Mouse (Mus musculus) heart, embryonic 14.5 days (tissue): ENCODE results near the gene Sncg. TPM values are rescaled to one million over a fixed set of nuclear protein-coding genes. Genes with fewer than 3 reads are reported as not detected.

Experiments
- ATAC-seq: fragments of 200-750 bp; cut with Nextera tagmentation; 2 replicates; pipeline ENCODE4 v1.8.0; 2017; ENCODE audit warnings: low read depth, moderate TSS enrichment; ENCODE audit not compliant: insufficient number of reproducible peaks, insufficient read depth, low FRiP score
- H3K27ac ChIP-seq, 2 experiments: fragments of 200-500 bp in 1 of 2; fragments of 300-500 bp in 1 of 2; sonication (generic) in 1 of 2; replicated peaks in 1 of 2; 2 replicates each; pipeline ENCODE4 v1.5.1; 2012 to 2014; ENCODE audit warnings: low read depth in 2 of 2, low read length in 2 of 2, control low read depth in 1 of 2, mild to moderate bottlenecking in 1 of 2, mixed read lengths in 1 of 2; ENCODE audit not compliant: control insufficient read depth in 1 of 2, insufficient read depth in 1 of 2
- H3K27me3 ChIP-seq: fragments of 300-500 bp; sonication (generic); 2 replicates; pipeline ENCODE4 v1.6.1; 2014; ENCODE audit warnings: mild to moderate bottlenecking, low read length, control low read depth; ENCODE audit not compliant: control insufficient read depth, insufficient read depth
- H3K36me3 ChIP-seq: fragments of 300-500 bp; sonication (generic); 2 replicates; pipeline ENCODE4 v1.6.1; 2014; ENCODE audit warnings: mild to moderate bottlenecking, control low read depth, low read length, mixed read lengths; ENCODE audit not compliant: control insufficient read depth, insufficient read depth
- H3K4me1 ChIP-seq, 2 experiments: fragments of 200-500 bp in 1 of 2; fragments of 300-500 bp in 1 of 2; sonication (generic) in 1 of 2; 2 replicates each; pipeline ENCODE4 v1.6.1; 2012 to 2014; ENCODE audit warnings: low read length in 2 of 2, control low read depth in 1 of 2, mixed read lengths in 1 of 2; ENCODE audit not compliant: control insufficient read depth in 2 of 2, insufficient read depth in 2 of 2
- H3K4me2 ChIP-seq: fragments of 300-500 bp; sonication (generic); 2 replicates; pipeline ENCODE4 v1.6.1; 2014; ENCODE audit warnings: mild to moderate bottlenecking, low read length
- H3K4me3 ChIP-seq, 2 experiments: fragments of 200-500 bp in 1 of 2; fragments of 300-500 bp in 1 of 2; sonication (generic) in 1 of 2; 2 replicates each; pipeline ENCODE4 v1.5.1; 2012 to 2014; ENCODE audit warnings: low read length in 2 of 2, mild to moderate bottlenecking in 2 of 2, control low read depth in 1 of 2, low read depth in 1 of 2, moderate library complexity in 1 of 2; ENCODE audit not compliant: control insufficient read depth in 1 of 2, insufficient read depth in 1 of 2
- H3K9ac ChIP-seq: fragments of 300-500 bp; sonication (generic); 2 replicates; pipeline ENCODE4 v1.6.1; 2014; ENCODE audit warnings: mild to moderate bottlenecking, low read length
- H3K9me3 ChIP-seq: fragments of 300-500 bp; sonication (generic); 2 replicates; pipeline ENCODE4 v1.6.1; 2016; ENCODE audit warnings: low read length, control low read depth; ENCODE audit not compliant: control insufficient read depth
- WGBS: fragments of 180-500 bp; shearing (Covaris S2); extraction: QIAGEN DNeasy Blood & Tissue Kit; methylation state at CpG from one replicate; pipeline ENCODE4 v1.1.7; 2014; 5-methylcytosine and 5-hydroxymethylcytosine counted together
- polyA plus RNA-seq: library from polyadenylated mRNA; unstranded; fragments of >200 nt; fragmentation: Nextera tagmentation; extraction: Ambion mirVana; gene quantifications from 2 replicates; pipeline ENCODE4 v1.2.1, GENCODE M21; 2014

Sncg gene
- polyA plus RNA-seq, 1 experiment from 2014 or later = 4.3 TPM

DNA sequence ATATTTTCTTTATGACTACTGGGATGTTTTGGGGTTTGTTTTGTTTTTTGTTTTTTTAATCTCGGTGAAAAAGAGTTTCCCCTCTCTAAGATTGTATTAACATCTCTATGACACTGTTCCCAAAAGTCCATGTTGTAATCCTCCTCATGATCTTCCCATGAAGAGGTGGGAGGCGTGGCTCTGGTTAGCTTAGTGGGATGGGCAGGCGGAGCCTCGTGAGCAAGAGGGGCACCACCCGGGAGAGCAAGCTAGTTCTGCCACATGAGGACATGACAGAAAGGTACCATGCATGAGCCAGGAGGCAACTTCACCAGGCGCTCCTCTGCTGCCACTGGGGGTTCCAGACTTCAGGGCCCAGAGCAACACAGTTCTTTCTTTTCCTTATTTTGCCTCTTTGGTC, 22.1 kb downstream of the Sncg start:
- Histone ChIP-seq H3K4me3 (no peak overlapping the region), H3K4me2 (no peak overlapping the region), H3K27ac (no peak overlapping the region), H3K36me3 (no peaks in the 10 kb centered on the region), H3K9ac (no peak overlapping the region), H3K9me3 (no peaks in the 10 kb centered on the region), H3K4me1 (0 out of 4 replicates have a peak, but pooled peaks cover 0 to 3% of the 10 kb centered on the region in 2 experiments), H3K27me3 (no peaks in the 10 kb centered on the region)
- 65% methylated on average over 6 of the region's 6 CpGs for WGBS
- no peak for ATAC-seq

DNA sequence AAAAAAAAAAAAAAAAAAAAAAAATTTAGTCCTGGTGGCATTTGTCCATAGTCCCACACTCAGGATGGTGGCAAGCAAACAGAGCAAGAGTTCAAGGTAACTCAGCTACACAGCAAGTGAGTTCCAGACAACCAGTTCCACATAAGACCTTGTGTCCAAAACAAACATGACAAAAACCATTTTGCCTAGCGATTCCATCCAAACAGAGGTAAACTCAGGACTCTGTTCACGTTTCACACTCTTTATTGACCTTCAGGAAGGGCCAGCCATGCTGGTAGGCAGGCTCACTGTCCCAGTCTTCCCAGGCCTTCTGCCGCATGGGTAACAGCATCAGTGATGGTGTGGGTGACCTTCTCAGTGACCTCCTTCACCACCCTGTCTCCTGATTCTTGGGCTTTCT, 22.9 kb downstream of the Sncg start:
- no peak overlapping the region for H3K9ac ChIP-seq
- H3K36me3 ChIP-seq = no peaks in the 10 kb centered on the region
- H3K27ac ChIP-seq = no peak overlapping the region
- no peak for ATAC-seq
- H3K27me3 ChIP-seq = no peaks in the 10 kb centered on the region
- 76% methylated on average over 3 of the region's 3 CpGs for WGBS
- 0 out of 4 replicates have a peak, but pooled peaks cover 0 to 3% of the 10 kb centered on the region in 2 experiments for H3K4me1 ChIP-seq
- H3K4me2 ChIP-seq = no peak overlapping the region
- H3K4me3 ChIP-seq = no peak overlapping the region
- H3K9me3 ChIP-seq = no peaks in the 10 kb centered on the region

DNA sequence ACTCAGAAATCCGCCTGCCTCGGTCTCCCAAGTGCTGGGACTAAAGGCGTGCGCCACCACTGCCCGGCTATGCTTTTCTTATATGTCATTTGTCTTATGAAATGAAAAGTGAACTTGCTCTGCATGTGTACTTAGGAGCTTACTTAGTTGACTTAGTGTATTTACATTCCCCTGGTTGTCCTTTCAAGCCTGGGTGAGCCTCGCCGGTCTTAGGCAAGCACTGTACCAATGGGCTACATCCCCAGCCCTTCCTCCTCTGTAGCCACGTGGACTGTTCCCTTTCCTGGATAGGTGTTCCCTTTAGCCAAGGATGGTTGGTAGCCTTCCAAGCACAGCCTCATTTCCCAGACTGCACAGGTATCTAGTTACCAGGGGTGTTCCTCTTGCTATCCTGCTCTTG, 25.6 kb downstream of the Sncg start:
- Histone ChIP-seq H3K9me3 (no peaks in the 10 kb centered on the region), H3K27ac (no peak overlapping the region), H3K4me2 (no peak overlapping the region), H3K4me1 (no peaks in the 10 kb centered on the region), H3K27me3 (no peaks in the 10 kb centered on the region), H3K9ac (no peak overlapping the region), H3K4me3 (no peak overlapping the region), H3K36me3 (peaks cover 9% of the 10 kb centered on the region)
- no peak for ATAC-seq
- WGBS = 79% methylated on average over 8 of the region's 8 CpGs

DNA sequence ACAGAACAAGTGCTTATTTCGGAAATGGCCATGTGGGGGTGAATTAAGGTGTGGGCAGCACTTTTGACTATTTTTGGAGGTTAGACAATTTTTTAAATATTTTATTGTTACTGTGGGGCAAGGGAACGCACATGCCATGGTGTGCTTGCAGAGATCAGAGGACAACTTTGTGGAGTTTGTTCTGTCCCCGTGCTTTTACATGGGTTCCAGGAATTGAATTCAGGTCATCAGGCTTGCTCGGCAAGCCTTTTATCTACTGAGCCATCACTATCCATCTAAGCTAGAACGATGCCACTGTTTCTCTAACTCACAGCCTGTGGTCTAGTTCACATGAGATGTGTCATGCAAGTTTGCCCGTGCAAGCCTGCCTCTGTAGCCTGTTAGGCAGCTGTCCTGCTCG, 26.3 kb downstream of the Sncg start:
- ATAC-seq = no peak
- Histone ChIP-seq H3K36me3 (peaks cover 15% of the 10 kb centered on the region), H3K27me3 (no peaks in the 10 kb centered on the region), H3K4me1 (no peaks in the 10 kb centered on the region), H3K9ac (no peak overlapping the region), H3K27ac (no peak overlapping the region), H3K4me3 (no peak overlapping the region), H3K9me3 (no peaks in the 10 kb centered on the region), H3K4me2 (no peak overlapping the region)
- WGBS = 67% methylated on average over 7 of the region's 7 CpGs

DNA sequence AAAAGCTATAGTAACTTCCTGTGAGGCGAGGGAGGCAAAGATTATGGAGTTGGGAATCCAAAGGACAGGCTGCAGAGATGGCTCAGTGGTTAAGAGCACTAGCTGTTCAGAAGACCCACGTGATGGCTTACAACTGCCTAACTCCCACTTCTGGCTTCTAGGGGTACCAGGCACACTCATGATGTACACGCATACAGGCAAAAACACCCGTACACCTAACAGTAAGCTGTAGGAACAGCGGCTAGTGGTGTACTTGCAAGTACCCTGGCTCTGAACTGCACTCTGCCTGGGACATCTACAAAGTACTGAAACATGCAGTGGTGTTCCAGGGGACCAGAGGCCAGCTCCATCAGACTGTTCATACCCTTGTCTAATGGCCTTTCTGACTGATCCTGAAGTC, 27.5 kb downstream of the Sncg start:
- Histone ChIP-seq H3K4me2 (no peak overlapping the region), H3K9ac (no peak overlapping the region), H3K4me1 (no peaks in the 10 kb centered on the region), H3K27me3 (no peaks in the 10 kb centered on the region), H3K36me3 (peaks cover 27% of the 10 kb centered on the region), H3K9me3 (no peaks in the 10 kb centered on the region), H3K4me3 (no peak overlapping the region), H3K27ac (no peak overlapping the region)
- WGBS = 89% methylated on average over 5 of the region's 5 CpGs
- no peak for ATAC-seq

DNA sequence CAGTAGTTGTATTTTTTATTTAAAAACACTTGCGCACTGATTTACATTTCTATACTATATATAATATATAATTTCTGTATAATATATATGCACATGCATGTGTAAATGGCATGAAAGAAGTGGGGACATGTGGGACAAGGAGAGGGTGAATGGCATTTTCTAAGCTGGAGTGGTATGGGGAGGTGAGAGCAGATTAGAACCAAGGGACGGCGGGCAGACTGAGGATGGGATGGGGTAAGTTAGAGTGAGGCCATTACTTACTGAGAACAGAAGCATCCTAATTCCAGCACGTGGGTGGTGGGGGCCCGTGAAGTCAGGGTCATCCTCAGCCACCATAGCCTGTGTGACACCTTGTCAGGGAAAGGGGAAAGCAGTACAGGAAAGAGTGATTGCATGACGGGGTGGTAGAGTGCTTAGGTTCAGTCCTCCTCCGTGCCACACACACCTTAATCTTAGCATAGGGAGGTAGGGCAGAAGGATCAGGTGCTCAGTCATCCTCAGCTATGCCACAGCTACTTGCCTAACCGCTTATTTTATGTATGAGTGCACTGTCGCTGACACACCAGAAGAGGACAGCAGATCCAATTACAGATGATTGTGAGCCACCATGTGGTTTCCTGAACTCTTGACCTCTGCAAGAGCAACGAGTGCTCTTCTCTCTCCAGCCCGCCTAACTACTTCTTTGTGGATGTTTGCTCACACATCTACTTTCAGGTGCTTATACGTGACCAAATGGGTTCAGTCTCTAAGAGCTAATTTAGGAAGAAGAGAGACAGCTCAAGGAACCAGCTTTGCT, 28.6 kb downstream of the Sncg start:
- no peak for ATAC-seq
- no peak overlapping the region for H3K4me2 ChIP-seq
- no peaks in the 10 kb centered on the region for H3K4me1 ChIP-seq
- H3K27ac ChIP-seq = no peak overlapping the region
- H3K27me3 ChIP-seq = no peaks in the 10 kb centered on the region
- H3K9ac ChIP-seq = no peak overlapping the region
- no peak overlapping the region for H3K4me3 ChIP-seq
- H3K36me3 ChIP-seq = peaks cover 39% of the 10 kb centered on the region
- no peaks in the 10 kb centered on the region for H3K9me3 ChIP-seq
- 60% methylated on average over 12 of the region's 12 CpGs for WGBS

DNA sequence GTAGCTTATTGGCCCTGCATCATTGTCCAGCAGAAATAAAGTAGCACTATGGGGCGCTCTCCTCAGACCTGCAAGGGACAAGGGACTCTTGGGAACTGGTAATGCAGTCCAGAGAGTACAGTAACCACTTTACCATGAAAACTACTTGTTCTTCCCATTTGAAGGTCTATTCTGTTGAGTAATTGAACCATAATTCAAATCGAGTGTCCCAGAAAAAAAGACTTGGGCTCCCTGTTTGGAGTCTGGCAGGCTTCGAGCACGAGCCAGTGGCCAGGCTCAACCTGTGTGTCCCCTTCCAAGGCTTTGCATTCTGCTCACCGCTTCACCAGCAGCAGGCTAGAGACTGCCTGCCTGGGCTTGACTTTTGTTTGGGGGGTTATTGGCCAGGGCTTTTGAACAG, 30.2 kb downstream of the Sncg start:
- Histone ChIP-seq H3K9ac (no peak overlapping the region), H3K36me3 (peaks cover 52% of the 10 kb centered on the region), H3K9me3 (no peaks in the 10 kb centered on the region), H3K4me3 (no peak overlapping the region), H3K4me1 (no peaks in the 10 kb centered on the region), H3K4me2 (no peak overlapping the region), H3K27me3 (no peaks in the 10 kb centered on the region), H3K27ac (no peak overlapping the region)
- 91% methylated on average over 5 of the region's 5 CpGs for WGBS
- no peak for ATAC-seq

DNA sequence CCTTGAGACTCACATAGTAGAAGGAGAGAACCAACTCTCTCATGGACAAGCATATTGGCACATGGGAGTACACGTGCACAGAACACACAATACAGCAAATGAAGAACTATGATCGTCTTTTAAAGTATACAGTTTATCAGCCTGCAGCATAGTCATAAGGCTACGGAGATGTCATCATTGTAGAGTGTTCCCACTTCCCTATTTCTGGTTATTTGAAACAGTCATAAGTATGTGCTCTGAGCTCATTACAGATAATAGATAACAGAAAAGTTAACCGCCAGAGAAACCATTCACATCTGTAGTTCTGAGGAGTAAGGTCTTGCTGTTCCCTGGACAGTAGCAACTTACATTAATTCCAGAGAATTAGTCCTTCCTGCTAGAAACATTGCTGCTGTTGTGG, 31.5 kb downstream of the Sncg start:
- no peak overlapping the region for H3K4me3 ChIP-seq
- no peak for ATAC-seq
- H3K4me2 ChIP-seq = no peak overlapping the region
- H3K36me3 ChIP-seq = peaks cover 64% of the 10 kb centered on the region
- H3K4me1 ChIP-seq = no peaks in the 10 kb centered on the region
- no peak overlapping the region for H3K9ac ChIP-seq
- WGBS = 82% methylated on average over 4 of the region's 4 CpGs
- H3K27ac ChIP-seq = no peak overlapping the region
- no peaks in the 10 kb centered on the region for H3K27me3 ChIP-seq
- H3K9me3 ChIP-seq = no peaks in the 10 kb centered on the region
